Mouse (Mus musculus) gastrocnemius, adult 18-20 months (tissue): ENCODE measurements around the gene St13. TPM values are rescaled to one million over a fixed set of nuclear protein-coding genes. Genes with fewer than 3 reads are reported as not detected.

ENCODE experiments used
- DNase-seq: peaks from one replicate; pipeline ENCODE4 v3.0.0; 2021; ENCODE audit warnings: low spot score
- long read RNA-seq, 2 experiments: library from polyadenylated mRNA; stranded (forward); transcript quantifications; one replicate each; pipeline ENCODE4 v2.0.0; 2021
- total RNA-seq, 2 experiments: library from RNA; stranded (reverse); gene quantifications; 2 replicates each; pipeline ENCODE4 v1.2.3; 2021

The St13 gene
- 100 to 1,000 TPM in 1 of 2 experiments, 10 to 100 TPM in 1; 98.2 to 126 TPM for total RNA-seq
- long read RNA-seq, experiment 1, transcript St13-205 (12 exons, 3,346 nt) = major isoform, 87 of 96 reads
- long read RNA-seq, experiment 1, partial matches to known transcripts = 2 of 96 reads
- long read RNA-seq, experiment 1, other reads (novel, unspliced or antisense) = 7 of 96 reads
- long read RNA-seq, experiment 2, transcript St13-205 (12 exons, 3,346 nt) = major isoform, 61 of 67 reads
- long read RNA-seq, experiment 2, partial matches to known transcripts = 5 of 67 reads
- long read RNA-seq, experiment 2, other reads (novel, unspliced or antisense) = 1 of 67 reads

DNA sequence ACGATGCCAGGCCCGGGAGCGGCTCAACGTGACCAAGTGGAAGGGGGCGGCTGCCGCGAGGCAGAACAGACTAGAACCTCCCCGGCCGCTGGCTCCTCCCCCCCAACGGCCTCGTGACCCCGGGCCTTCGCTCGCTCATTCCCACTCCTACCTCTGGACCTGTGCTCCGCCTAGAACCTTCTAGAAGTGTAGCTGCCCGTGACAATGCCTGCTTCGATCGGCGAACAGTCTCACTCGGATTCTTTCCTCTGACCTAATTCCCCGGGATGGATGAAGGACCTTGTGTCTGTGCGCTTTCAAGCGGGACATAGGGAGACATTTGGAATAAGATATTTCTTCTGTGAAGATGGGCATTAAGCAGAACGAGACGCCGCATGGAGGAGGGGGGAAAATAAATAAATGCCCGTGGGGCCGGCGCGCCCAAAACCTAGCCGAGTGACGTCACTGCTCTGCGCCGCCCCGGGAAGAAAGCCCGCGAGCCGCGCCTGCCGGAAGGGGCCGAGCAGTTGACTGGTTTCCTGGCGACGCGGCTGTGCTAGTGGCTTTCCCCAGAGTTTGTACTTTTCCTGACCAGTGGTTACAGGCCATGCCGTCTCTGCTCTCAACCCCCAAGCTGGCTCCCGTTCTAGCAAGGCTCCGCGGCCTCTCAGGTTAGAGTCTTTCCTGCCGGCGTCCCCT lies at the start of gene St13, which contains the start of gene Xpnpep3:
Gene St13 (minus strand): TSS at position 440 of the 678 bp plus-strand sequence.
Gene Xpnpep3 (plus strand): TSS at position 501 of the 678 bp plus-strand sequence.
- peak; percentile 97 for DNase-seq

DNA sequence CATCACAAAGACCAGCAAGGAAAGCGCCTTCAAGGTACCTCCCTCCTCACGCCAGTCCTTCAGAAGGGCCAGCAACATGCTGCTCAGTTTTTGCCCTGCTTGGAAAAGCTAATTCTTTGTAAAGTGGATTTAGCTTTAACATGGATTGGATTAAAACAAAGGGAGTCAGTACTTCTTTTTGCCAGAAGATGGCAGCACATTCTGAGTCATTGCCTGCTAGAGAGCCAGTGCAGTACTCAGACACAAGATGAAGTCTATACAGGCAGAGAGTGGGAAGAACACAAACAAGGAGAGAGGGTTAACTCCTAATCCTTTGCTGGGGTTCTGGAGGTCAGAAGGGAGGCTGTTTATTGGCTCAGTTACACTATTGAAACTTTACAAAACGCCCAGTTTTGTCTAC lies 48.6 kb upstream of the St13 start:
- peak; percentile 81 for DNase-seq

DNA sequence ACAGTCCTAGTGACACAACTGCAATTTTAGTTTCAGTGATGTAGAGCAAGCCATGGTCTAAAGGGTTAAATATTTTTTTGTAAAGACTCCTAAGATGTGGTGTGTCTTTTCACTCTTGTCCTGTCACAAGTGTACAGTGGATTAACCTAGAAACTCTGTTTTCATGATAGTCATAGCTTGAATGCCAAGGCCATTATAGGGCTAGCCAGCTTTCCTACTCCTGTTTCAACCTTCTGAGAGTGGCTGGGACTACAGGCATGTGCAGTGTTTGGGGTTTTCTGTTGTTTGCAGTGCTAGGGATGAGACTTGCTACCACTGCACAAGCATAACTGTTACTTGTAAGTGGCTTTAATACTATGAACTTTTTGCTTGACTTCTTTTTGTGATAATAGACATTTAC lies 39.4 kb upstream of the St13 start:
- no peak for DNase-seq

DNA sequence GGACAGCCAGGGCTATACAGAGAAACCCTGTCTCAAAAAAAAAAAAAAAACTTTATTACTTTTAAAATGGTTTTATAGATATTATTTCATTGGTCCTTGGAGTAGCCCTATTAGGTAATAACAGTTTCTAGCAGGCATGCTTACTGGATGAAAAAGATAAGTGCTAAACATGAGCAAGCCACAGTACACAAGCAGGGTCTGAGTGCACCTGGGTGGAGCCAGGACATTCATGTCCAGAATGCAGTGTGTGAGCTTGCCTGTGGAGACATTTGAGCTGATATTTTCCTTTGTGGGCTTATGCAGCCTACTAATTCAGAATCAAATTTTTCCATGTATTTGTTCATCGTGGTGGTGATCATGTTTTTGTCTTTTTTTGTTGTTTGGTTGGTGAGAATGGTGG lies 38.5 kb upstream of the St13 start:
- DNase-seq = no peak

DNA sequence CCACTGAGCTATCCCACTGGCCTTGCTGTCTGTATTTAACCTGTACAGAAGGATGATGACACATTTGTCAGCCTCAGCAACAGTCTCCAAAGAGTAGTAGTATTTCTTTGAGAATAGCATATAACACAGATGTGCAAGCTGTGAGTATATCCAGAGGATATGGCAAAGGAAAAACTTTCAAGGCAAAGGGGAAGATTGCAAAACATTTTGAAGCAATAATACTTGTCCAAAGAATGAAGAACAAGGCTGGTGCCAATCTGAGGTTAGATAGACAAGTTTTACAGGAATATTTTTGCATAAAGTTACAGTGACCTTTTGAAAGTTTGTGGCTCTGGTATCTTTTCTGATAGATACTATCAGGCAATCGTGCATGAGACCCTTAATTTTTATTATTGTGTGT lies 31.3 kb upstream of the St13 start:
- DNase-seq = no peak

DNA sequence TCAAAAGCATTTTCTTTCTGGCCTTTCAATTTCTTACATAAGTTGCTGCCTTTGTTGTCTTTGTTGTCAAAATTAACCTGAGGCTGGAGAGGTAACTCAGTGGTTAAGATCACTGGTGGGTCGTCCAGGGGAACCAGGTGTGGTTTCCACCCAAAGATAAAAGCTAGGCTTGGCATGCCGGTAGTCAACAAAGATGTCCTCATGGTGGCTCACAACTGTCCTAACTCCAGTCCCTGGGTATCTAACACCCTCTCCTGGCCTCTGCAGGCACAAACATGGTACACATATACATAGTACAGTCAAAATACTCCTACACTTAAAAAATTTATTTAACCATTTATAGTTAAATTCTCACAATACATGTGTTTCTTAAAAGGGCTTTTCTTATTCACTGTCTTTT lies 28.1 kb upstream of the St13 start:
- no peak for DNase-seq

DNA sequence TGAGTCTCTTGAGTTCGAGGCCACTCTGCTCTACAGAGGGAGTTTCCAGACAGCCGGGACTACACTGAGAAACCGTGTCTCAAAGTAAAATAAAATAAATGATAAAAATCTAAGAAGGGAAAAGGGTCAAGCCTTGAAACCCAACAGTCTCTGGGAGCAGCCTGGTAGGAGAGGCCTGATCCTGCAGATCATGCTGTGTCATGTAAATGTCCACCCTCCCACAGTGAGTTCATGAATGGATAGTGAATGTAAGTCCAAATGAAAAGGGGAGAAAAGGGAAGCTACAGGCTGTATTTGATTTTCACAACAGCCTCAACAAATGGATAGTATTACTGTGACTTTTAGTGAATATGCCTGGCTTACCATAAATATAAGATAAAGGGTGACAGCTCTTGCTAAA lies 25.4 kb upstream of the St13 start:
- no peak for DNase-seq

DNA sequence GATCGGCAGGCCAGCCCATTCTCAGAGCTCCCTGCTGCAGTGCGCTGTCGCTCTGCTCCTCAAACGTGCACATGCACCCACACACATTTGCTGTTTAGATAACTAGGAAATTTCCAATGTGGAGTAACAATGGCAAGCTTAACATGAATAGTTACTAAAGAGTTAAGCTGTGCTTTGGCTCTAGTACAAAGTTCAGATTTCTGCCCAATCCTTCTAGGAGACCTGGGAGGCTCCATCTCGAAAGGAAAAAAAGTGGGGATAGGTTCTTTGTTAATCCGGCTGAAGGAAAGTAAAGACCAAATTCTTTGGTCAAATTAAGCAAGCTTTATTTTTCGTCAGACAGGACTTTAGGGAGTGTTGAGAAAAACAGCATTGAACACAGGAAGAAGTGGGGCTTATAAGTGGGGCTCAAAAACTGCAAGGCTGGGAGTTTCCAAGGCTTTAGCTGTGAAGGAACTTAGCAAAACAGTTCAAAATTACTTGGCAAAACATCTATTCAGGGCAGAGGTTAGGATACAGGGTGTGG lies 22.3 kb upstream of the St13 start:
- no peak for DNase-seq

DNA sequence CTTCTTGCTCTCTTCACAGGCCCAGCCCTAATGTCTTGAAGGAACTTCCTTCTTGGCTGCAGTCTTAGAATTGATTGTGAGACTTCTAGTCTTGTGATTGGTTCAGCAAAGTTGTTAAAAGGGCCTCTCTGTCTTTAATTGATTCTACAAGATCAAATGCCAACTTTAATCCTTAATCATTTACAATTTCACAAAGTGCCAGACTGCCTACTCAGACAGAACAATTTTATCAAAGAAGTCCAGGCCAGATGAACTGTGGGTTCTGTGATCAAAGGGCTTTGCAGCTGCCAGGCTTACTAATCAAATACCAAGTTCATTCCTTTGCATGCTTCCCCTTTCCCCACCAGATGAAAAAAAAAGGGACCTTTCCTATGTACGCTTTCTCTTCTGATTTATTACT lies 21.6 kb upstream of the St13 start:
- no peak for DNase-seq

DNA sequence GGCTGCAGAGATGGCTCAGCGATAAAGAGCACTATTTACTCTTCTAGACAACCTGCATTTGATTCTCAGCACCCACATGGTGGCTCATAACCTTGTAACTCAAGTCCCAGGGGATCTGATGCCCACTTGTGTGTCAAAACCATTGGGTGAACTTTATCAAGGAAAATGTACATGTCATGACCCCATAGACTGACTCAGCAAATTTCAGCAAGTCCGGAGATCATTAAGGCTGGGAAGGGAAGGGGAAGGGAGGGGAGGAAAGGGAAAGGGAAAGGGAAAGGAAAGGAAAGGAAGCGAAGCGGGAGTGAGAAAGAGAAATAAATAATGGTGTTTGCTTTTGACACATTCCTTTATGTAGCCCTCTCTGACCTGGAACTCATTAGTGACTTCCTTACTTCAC lies 18.2 kb upstream of the St13 start:
- DNase-seq = no peak

DNA sequence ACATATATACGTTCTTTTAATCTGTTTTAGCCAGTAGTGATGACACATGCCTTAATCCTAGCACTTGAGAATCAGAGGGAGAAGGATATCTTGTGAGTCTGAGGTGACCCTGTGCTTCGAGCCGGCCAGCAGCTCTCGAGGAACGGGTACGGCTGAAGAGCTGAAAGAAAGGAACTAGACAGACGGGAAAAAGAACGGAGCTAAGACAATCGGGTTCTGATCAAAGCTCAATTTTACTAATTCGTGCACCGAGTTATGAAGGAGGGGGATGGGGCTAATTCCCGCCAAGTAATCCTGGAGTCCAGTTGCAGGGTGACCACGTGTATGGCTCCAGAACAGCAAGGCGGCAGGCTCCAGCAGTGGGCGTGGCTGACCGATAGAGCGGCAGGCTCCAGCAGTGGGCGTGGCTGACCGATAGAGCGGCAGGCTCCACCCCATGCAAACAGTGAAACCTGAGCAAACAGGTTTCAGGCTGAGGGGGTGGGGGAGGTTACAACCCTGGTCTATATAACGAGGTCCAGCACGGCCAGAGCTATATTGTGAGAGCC lies 17.0 kb upstream of the St13 start:
- DNase-seq = peak; percentile 62

DNA sequence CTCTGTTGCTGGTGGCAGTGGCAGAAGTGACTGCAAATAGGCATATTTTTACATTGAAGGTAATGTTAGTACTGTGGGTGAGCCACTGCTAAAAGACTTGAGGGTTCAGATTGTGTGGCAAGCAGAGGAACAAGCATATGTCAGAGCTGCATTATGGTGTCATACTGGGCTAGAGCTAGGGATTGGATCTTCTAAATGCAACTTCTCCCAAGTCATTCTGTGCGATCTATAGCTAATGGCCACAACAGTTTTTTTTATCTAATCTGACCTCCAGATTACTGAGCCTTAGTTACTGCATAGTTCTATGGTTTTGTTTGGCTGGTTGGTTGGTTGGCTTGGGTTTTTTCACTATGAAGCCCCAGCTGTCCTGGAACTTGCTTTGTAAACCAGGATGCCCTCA lies 8.3 kb upstream of the St13 start, which contains the start of gene Dnajb7:
Gene Dnajb7 (minus strand): TSS at position 101 of the 400 bp plus-strand sequence.
- DNase-seq = no peak

DNA sequence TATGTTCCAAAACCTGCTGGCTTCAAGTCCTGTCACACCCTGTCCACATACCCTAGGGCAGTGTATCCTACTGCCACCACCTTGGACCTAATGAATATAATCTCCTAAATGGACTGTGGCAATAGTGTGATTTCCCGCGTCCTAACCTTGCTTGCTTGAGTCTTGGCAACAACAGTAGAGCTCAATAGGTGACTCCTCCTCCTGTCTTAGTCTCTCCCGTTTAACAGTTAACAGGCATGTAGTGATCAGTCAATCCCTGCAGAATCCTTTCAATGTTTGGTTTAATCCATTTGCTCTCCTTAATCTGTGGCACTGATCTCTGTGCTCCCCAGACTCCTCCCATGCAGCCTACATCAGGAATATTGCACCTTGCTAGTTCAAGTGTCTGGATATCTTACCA lies 5.1 kb upstream of the St13 start:
- DNase-seq = no peak

DNA sequence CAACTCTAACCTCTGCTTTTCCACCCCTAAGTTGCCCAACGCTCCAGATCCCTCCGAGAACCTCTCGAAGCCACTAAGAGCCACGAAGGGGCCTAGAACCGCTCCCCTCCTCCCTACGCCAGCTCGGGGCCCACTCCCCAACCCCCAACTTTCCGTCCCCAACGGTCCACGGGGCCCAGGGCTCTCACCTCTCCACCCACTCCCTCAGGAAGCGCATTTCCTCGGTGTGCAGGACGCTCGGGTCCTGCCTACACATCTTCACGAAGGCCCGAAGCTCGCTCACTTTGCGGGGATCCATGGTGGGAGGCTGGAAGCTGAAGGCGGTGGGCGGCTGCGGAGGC lies 610 bp downstream of the St13 start:
- no peak for DNase-seq

DNA sequence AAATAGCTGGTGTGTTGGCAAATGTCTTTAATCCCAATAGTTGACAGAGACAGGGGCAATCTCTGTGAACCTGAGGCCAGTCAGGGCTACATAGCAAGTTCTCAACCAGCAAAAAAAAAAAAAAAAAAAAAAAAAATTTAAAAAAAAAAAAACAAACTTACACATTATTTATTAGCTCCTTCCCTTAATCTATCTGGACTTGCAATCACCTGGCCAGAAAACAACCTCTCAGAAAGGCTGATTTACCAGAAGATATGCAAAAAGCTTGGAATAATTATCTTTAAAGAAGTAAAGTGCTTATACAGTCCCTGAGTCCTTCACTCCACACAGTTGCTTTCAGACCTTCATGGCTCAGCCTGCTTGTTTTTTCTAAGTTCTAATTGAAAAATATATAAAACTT lies 1.7 kb downstream of the St13 start:
- no peak for DNase-seq

DNA sequence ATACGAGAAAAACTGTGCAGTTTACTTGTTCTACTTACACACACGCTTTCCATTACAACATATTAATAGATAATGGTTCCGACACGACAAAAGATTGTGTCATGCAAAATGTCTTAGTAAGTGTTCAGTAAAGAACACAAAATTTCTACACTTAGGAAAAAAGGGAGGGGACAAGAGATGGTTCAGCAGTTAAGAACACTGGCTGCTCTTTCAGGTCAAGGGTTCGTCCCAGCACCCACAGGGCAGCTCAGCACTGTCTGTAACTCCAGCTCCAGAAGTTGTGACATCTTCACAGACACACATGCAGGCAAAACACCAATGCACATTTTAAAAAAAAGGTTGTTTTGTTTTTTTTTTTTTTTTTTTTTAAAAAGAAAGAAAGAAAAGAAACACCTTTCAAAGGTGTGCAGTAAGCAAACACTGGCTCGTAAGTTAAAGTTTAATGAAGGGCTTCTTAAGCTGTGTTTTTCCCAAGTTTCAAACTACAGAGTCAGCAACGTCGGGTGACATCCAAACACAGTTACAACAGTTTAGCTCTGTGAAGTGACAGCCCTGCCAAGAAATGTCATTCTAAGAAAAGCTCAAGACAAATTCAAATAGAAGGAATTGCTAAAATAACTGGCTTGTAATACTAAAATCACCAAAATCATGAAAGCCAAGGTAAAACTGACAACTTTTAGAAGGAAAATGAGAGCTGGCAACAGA lies 5.5 kb downstream of the St13 start:
- DNase-seq = no peak

DNA sequence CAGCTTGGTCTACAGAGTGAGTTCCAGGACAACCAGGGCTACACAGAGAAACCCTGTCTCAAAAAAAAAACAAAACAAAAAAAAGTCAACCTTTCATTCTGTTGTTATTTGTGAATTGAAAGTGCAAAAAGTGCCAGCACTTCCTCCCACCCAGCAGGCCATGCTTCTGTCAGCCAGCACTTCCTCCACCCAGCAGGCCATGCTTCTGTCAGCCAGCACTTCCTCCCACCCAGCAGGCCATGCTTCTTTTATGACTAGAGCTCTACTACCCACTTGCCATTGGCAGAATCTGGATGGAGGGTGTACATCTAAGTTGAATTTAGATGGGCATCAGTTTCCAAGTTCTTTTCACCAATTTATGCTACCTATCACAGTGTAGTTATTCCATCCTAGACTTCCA lies 6.9 kb downstream of the St13 start:
- DNase-seq = no peak

DNA sequence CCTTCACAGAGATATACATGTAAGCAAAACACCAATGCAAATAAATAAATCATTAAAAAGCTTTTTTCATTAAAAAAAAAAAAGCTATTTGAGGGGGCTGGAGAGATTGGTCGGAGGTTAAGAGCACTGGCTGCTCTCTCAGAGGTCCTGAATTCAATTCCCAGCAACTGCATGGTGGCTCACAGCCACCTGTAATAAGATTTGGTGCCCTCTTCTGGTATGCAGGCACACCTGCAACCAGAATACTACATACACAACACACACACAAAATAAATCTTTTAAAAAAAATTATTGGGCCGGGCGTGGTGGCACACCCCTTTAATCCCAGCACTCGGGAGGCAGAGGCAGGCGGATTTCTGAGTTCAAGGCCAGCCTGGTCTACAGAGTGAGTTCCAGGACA lies 13.6 kb downstream of the St13 start:
- DNase-seq = no peak

DNA sequence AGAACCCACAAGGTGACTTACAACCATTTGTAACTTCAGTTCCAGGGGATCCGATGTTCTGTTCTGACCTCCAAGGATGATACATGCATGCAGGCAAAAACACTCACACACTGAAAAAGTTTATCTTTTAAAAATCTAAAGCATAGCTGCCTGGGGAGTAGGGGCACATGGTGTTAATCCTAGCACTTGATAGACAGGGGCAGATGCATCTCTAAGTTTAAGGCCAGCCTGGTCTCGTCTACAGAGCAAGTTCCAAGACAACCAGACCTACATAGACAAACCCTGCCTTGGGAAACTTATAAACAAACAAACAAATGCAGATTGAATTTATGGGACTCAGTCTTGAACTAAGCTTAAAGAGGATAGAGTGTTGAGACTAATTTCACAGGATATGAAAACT lies 21.0 kb downstream of the St13 start:
- no peak for DNase-seq

DNA sequence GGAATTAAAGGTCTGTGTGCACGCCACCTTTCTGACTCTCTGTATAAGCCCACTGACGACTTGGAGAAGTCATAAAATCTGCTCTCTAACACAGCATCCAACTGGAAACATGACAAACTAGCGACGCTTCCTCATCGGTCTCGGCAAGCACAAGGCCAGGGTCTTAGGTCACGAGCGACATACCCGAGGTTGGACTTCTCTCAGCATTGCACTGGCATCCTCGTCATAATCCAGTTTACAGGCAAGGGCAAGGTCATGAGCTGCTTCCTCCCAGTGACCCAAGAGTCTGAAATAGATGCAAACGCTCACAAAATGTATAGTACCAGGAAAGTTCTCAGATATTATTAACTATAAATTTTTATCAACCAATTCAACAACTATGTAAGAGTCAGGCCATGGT lies 25.3 kb downstream of the St13 start:
- DNase-seq = no peak

DNA sequence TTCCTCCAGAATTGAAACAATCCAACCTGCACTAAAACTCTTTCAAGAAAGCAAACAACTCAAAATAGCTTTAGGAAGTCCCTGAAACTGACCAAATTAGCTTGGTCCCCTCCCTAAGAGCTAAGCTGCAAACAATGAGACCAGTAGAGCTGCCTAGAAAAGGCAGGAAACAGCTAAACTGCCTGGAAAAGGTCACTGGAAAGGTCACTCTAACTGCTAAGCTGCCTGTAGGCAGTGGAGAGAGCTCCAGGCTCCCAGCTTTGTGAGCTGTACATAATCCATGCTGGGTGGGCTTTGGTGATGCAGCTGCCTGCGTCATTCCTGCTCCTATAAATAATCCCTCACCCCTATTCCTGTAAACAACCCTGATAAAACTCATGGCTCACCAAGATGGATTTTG lies 29.5 kb downstream of the St13 start:
- no peak for DNase-seq

DNA sequence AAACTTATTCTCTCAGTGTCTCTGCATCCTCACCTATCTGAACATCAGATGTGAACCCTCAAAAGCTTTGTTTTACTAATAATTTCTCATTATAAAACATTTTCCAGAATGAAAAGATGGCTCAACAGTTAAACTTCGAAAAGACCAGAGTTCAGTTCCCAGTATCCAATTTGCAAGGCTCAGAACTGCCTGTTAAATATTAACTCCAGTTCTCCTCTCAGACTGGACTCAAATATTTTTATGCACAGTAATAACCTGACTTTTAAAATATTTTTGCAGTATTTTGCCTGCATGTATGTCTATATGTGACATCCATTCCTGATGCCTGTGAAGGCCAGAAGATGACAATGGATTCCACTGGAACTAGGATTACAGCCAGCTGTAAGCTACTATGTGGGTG lies 31.3 kb downstream of the St13 start:
- DNase-seq = no peak
